Mouse (Mus musculus): ENCODE data around the gene Slc16a11.

Gene Slc16a11

DNA sequence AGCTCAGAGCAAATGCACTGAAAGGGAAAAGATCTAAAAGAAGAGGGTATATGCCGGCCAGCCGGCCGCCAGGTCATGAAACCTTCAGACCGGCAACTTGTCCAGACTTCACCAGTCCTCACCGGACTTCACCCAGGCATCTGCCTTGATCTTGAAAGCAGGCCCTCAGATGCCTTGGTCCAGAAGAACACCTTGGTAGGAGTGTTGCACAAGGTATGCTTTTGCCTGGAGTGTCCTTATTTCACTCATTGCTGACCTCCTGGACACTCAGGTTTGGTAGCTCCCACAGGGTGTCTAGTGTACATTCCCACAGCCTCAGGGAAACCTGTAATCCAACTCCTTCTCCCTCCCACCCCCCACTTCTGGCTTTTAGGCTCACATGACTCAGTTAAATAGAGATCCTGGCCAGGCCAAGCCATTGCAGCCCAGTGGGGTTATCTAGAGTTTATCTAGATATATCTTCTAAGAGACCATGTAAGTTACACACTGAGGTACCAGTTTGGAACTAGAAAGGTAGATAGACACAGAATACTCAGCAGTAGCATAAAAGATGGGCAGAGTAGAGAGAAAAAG, 12.4 kb upstream of the Slc16a11 start:
- no peak for DNase-seq (ENCODE audit: low spot score in 2 of 2)

DNA sequence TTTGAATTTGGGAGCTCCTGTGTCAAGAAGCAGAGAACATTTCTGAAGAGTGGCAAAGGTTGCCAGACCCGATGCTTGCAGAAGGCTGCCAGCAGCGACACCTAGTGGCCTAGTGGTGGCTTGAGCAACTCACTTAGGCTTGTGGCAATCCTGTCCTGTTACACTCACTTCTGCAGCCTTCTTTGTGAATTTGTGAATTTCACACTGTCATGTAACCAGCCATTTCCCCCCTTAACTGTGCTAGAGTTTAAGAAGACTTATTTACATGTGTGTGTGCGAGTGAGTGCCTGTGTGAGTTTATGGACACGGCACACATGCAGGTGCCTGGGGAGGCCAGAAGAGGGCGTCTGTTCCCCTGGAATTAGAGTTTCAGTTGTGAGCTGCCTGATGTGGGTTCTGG, 10.9 kb upstream of the Slc16a11 start:
- DNase-seq (ENCODE audit: low spot score in 2 of 2): peak; percentile 56 to 65

DNA sequence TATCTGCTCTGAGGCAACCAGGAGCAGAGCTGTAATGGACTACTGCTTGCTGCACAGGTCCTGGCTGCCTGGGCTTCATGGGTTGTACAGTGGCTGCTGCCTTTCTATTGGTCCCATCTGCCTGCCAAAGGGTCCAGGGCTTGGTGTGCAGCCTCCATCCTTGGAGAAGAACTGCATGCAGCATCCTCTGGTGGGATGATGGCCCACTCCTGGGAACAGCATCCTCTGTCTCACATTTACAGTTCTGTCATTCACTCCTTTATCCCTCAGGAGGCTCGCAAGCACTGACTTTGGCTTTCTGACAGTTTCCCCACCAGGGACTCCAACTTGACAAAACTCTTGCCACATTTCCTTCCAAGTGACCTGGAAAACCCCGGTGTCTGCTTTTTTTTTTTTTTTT, 5.8 kb upstream of the Slc16a11 start:
- no peak for DNase-seq (ENCODE audit: low spot score in 2 of 2)

DNA sequence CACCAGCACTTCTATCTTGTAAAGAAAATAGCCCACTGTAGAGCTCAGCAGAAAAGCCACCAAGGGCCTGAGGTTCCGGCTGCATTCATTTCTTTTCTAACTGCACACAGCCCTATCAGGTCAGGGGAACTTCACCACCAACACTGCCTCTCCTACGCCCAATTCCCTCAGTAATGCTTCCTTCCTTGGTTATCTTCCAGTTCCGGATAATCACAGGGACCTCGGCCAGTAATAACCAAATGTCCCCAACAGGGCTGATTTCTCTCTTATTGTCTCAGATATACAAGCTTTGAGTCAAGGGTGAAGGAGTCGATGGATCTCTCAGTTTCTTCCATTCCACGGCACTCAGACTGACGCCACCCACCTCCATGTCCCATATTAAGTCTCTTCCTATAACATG, 5.3 kb upstream of the Slc16a11 start:
- DNase-seq (ENCODE audit: low spot score in 2 of 2): no peak

DNA sequence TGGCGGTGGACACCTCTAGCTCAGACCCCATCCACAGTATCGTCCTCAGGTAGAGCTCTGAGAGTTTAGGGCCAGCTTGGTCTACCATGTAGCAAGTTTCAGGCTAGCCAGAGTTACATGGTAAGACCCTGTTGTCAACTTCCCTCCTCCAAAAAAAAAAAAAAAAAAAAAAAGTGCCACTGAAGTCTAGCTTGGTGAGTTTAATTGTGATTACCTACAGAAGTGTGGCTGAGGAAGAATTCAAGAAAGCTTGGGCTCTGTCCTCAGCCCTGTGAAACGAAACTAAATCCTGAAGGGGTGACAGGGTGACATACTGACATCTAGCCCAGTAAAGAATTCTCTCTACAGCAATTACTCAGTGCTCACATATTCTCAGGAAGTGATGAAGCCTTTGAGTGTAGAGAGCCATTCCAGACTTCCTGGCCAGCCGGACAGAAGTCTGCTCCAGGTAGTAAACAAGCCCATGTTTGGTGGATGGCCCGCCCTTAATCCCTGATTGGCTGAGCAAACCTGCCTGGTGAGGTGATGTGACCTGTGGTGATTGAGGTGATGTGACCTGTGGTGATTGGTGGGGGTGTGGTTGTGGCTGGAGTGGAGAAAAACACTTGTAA, 3.7 kb upstream of the Slc16a11 start:
- DNase-seq (ENCODE audit: low spot score in 2 of 2): no peak

DNA sequence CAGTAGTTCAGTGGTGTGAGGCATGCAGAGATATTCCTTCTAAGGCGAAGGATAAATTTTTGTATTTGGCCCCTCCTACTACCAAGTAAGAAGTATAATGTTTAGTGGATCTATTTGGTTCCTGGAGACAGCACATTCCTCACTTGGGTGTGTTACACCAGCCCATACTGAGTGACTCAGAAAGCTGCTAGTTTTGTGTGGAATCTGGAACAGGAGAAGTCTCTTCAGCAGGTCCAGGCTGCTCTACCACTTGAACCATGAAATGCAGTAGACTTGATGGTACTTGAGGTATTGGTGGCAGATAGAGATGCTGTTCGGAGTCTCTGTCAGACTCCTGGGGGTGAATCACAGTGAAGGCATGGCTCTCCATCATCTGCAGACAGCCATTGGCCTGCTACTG, 1.9 kb upstream of the Slc16a11 start:
- no peak for DNase-seq (ENCODE audit: low spot score in 2 of 2)

DNA sequence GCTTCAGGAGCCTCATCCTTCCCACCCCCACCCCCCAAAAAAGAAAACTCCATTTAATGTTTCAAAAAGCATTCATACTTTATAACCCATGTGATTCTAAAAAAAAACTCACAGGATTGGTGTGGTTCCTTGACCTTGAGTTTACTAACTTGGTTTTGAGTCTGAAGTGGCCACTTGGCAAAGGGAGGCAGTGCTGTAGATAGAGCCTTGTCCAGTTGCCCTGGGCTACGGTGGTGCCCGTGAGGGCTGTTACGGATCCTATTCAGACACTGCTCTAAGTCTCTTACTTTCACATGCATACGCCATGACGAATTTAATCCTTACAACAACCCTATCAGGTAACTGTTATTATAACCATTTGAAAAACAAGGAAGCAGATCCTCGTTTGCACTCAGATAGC, 580 bp upstream of the Slc16a11 start:
- no peak for DNase-seq (ENCODE audit: low spot score in 2 of 2)

DNA sequence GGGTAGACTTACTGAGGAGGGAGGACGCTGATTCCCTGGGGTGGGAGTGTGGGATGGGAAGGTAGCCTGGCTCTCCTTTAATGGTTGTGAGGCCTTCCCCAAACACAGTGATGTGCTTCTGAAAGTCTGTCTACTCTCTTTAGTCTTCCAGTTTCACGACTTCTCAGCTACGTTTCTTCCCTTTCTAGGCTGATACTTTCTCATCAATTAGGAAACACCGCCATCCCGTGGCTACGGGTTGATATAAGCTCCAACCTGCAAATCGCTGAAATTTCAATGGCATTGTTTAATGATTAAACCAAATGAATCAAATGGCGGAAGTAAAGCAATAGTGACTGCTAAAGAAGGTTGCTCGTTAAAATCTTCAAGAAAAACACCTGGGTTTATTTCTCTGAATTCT, 344 bp downstream of the Slc16a11 start:
- DNase-seq (ENCODE audit: low spot score in 2 of 2): no peak

DNA sequence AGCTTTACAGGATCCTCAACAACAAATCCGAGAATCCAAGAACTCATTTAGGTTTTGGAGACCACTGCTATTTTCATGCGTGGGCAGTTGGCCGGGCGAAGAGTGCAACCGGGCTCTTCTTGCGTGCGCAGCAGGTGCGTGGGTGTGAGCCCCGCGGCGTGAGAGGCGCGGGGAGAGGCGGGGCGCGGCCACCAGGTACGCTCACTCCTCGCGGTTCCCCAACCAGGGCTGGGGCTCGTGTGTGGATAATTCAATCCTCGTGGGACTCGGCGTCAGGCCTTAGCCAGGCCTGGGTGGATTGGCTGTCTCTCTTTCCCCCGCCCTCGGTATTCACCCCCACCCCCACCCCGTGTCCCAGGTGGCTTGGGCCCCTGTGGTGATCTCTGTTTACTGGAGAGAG, 1.2 kb downstream of the Slc16a11 start:
- DNase-seq (ENCODE audit: low spot score in 2 of 2): no peak

DNA sequence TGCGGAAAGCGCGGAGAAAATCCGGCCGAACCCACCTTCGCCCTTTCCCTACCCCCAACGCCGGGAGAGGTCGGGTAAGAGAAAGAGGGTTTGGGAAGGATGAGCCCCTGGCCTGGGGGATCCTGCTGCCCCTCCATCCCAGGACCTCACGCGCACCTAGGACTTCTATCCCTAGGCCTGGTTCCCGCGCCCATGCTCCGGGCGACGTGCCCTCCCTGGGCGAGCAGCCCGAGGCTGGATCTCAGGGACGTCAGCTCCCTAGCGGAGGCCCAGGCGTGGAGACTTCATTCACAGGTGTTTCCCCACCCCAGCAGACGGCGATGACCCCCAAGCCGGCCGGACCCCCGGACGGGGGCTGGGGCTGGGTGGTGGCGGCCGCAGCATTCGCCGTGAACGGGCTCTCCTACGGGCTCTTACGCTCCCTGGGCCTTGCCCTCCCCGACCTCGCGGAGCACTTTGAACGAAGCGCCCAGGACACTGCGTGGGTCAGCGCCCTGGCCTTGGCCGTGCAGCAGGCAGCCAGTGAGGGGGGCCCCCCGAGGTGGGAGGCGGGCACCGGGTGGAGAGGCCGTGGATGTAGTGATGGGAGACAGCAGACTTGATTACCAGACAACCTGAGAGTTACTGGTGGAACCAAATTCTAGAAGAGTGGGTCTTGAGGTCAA, 1.8 kb downstream of the Slc16a11 start:
- DNase-seq (ENCODE audit: low spot score in 2 of 2): no peak

DNA sequence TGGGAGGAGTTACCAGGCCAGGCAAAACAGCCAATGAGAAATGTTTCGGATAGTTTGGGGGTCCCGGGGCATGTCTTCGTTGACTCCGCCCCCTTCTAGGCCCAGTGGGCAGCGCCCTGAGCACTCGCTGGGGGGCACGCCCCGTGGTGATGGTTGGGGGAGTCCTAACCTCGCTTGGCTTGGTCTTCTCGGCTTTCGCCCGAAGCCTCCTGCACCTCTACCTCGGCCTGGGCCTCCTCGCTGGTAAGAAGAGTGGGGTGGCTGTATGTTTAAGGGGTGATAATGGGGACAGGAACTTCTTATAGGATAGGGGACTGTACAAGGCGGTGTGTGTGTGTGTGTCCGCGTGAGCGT, 2.3 kb downstream of the Slc16a11 start:
- DNase-seq (ENCODE audit: low spot score in 2 of 2): no peak

DNA sequence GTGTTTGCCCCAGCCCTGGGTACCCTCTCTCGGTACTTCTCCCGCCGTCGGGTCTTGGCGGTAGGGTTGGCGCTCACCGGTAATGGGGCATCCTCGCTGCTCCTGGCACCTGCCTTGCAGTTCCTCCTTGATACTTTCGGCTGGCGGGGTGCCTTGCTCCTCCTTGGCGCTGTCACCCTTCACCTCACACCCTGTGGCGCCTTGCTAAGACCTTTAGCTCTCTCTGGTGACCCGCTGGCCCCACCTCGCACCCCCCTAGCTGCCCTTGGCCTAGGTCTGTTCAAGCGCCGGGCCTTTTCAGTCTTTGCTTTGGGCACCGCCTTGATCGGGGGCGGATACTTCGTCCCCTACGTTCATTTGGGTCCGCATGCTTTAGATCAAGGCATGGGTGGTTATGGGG, 2.7 kb downstream of the Slc16a11 start:
- DNase-seq (ENCODE audit: low spot score in 2 of 2): no peak

DNA sequence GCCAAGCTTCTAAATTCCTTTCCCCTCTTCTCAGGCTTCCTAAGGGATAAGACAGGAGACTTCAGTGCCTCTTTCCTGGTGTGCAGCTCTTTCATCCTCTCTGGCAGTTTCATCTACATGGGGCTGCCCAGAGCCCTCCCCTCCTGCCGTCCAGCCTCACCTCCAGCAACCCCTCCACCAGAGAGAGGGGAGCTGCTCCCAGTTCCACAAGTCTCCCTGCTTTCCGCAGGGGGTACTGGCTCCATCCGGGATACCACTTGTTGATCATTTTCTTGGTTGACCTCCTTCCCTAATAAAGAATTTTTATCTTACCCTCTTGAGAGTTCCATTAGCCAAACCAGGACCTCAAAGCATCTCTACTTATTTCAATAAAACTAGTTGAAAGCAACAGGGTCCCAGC, 3.6 kb downstream of the Slc16a11 start:
- DNase-seq (ENCODE audit: low spot score in 2 of 2): no peak

DNA sequence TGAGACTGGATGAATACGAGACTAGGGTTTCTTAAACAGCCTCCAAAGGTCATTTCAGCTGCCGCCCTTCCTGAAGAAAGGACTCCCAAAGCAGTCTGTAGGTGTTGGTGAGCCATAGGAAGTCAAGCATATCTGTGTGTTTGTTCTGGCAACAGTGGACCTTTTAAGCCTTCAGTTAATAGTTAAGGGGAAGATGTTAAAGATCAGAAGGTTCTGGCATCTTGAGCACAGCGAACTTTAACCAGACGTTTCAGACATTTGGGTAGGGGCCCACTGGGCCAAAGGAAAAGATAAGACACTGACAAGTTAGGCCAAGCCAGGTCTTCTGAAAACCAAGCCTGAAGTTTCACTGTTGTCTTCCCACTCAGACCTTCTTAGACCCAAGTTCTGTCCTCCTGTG, 5.5 kb downstream of the Slc16a11 start:
- DNase-seq (ENCODE audit: low spot score in 2 of 2): no peak

DNA sequence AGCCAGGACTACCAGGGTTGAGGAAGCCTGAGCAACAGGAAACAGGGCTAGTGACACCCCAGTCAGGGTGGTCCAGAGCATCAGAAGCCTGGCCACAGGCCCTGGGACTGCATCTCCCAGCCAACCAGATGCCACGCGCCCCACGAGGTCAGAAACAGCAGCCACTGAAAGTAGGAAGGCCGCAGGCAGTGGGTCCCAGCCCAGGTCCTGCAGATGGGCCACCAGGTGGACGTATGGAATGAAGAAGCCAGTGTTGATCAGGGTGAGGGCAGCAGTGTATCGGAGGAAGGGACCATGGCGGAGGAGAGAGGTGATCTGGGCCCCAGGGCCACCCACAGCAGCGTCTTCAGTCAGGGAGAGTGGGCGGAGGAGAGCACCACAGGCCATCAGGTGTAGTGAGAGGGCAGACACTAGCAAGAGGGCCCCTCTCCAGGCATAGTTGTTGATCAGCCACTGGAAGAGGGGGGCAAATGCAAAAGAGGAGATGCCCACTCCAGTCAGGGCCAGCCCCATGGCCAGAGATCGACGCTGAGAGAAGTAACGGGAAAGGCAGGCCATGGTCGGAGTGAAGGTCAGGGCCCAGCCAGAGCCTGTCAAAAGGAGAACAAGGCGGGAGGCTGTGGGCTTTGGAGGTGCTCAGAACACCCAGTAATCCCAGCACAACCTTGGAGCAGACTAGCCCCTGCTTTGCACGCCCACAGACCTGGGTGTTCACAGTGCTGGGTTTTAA, 6.4 kb downstream of the Slc16a11 start:
- DNase-seq (ENCODE audit: low spot score in 2 of 2): no peak

DNA sequence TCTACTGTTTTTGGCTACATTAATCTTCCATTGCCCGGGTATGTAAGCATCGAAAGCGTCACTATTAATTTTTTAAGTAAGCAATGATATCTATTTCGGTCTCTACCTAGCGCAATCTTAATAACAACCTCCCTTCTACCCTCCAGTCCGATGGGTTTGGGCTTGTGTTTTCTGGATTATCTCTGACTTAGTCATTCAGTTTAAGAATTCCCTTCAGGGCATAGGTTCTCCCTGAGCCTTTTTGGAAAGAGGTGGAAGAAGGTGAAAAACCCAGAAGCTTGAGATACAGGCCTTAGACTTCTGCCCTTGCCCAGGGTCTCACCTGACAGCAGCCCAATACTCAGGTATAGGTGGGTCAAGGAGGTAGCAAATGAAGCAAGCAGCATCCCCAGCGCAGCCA, 7.3 kb downstream of the Slc16a11 start:
- no peak for DNase-seq (ENCODE audit: low spot score in 2 of 2)

DNA sequence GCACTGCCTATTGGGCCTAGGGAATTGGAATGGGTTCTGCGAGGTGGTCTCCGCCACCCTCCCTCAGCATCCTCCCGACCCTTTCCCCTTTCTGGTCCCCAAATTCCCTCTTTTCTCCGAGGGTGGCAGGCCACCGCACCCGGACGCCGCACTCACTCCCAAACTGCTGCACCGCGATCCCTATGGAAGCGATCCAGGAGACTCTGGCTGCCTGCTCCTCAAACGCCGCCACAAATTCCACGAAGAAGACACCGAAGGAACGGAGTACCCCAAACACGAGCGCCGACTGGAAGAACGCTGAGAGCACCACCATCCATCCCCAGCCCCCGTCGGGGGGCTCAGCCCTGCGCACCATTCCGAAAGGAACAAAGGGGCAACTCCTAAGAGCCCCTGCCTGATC, 7.8 kb downstream of the Slc16a11 start:
- no peak for DNase-seq (ENCODE audit: low spot score in 2 of 2)

DNA sequence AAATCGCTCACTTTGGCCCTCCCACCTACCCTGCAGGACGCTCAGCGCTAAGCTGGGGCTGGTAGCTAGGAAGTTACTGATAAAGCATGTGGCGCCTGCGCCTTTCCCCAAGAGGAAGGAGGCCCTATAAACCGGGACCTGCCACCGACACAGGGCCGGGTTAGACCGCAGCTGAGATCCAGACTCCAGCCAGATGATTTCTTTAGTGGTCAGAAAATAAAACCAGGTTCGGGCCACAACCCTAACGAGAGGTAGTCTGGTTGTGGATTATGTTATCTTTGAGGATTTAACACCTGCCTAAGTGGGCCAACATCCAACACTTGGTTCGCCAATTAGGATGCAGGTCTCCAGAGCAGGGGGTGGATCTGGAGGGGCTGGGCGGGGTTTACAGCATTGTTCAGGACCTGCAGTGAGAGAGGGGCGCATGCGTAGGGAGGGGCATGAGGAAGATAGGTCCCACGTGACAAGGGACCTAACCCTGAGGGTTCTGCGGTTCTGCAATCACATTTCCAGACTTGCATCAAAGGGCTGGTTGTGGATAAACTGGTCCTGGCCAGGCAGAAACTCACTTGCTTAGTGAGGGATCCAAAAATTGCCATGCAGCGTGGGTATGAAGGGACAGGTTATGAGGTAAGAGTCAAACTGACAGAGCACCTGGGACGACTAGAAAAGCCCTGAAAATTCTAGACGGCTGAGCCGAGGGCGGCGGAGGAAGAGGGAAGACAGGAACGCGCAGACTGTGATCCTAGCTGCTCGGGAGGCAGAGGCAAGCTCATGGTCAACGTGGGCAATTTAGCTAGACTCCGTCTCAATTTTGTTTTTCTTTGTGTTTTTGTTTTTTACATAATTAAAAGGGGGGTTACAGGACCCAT, 8.4 kb downstream of the Slc16a11 start, which contains the start of gene Slc16a13:
Gene Slc16a13, minus strand, starts transcription at position 334 of the 872 bp plus-strand sequence.
- DNase-seq (ENCODE audit: low spot score in 2 of 2): peak; percentile 84 to 89

DNA sequence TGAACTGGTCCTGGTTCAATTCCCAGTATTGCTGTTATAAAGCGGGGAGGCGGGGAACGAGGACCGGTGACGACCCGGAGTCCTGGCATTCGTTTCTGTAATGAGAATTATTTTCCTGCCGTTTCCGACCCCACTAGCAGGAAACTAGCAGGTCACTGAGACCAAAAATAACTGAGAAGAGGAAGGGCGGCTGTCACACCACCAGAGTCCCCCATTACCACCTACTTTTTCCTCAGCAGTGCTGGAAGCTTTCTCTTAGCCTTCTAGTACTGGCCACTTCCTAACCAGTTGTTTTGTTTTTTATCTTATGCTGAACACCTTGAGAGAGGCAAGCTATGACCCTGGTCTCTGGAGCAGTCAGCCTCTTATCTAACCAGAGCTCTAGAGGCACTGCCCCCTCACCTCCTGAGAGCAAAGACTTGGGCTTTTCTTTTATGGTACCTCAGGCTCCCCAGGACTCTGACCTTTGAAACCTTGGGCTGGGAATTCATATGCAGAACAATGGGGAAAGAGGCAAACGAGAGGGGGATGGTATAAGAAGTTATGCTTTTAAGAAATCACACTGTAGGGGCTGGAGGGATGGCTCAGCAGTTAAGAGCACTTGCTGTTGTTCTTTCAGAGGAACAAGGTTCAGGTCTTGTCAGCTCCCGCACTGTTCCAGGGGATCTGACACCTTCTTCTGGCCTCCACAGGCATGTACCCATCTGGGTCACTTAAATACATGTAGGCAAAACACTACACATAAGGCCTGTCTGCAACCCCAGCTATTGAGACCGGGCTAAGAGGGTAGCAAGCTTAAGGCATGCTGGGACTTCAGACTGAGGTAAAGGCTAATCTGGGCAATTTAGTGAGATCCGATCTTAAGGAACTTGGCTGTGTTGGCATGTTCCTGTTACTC, 9.3 kb downstream of the Slc16a11 start:
- DNase-seq (ENCODE audit: low spot score in 2 of 2): no peak

DNA sequence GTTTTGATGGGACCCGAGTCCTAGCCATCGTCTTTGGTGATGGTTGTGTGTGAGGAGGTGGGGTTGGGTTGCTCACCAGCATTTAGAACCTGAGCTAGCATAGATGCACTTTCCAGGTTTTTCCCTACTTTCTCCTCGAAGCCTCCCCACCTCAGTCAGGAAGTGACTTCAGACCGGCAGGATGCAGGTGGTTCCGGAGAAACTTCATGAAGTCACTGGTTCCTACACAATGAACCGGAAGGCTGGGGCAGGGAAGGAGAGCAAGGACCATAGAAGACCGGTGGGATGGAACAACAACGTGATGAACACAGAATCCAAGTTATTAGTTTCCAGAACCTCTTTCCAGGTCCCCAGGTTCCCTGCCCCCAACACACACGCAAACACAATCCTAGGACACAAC, 11.2 kb downstream of the Slc16a11 start:
- no peak for DNase-seq (ENCODE audit: low spot score in 2 of 2)

Data from frontal cortex, postnatal 25 days (tissue).